ENCODE assay signal across 8 mouse cellular contexts in genomic region chr11:37235021-37235795, GRCm38 (mm10). TPM values are rescaled to one million over a fixed set of nuclear protein-coding genes. Genes with fewer than 3 reads are reported as not detected.
DNase-seq lines count a peak whose midpoint lies in the region; ATAC-seq and TF ChIP-seq lines count a peak whose summit lies in the region.

No protein-coding gene starts in this region.

- no peak for TF ChIP-seq CTCF in left cerebral cortex, adult 2 months (IDR thresholded peaks at IDR 0.05)

- H3K4me3 ChIP-seq in left cerebral cortex, adult 2 months = peak overlapping the region; percentile 53
- H3K4me3 ChIP-seq in embryonic facial prominence, embryonic 11.5 days (ENCODE audit: low read depth, low read length) = peak overlapping the region; percentile 67
- peak overlapping the region; percentile 69 for H3K4me3 ChIP-seq in hindbrain, embryonic 16.5 days (ENCODE audit: low read length)
- peak overlapping the region; percentile 63 for H3K4me3 ChIP-seq in neural tube, embryonic 12.5 days

- no peaks in the 10 kb centered on the region for H3K9me3 ChIP-seq in embryonic facial prominence, embryonic 11.5 days (replicated peaks; ENCODE audit: control insufficient read depth, low read length)
- no peaks in the 10 kb centered on the region for H3K9me3 ChIP-seq in hindbrain, embryonic 16.5 days (ENCODE audit: control insufficient read depth, low read length)
- no peaks in the 10 kb centered on the region for H3K9me3 ChIP-seq in neural tube, embryonic 12.5 days

- peak overlapping the region; percentile 87 for H3K4me2 ChIP-seq in embryonic facial prominence, embryonic 11.5 days (ENCODE audit: low read depth, low read length)
- H3K4me2 ChIP-seq in hindbrain, embryonic 16.5 days (ENCODE audit: low read length) = peak overlapping the region; percentile 75
- H3K4me2 ChIP-seq in neural tube, embryonic 12.5 days (replicated peaks) = peak overlapping the region; percentile 69

- 9% methylated on average over 18 of the region's 18 CpGs for WGBS in embryonic facial prominence, embryonic 11.5 days
- WGBS in hindbrain, embryonic 16.5 days = 3% methylated on average over 18 of the region's 18 CpGs
- 8% methylated on average over 18 of the region's 18 CpGs for WGBS in neural tube, embryonic 12.5 days

- DNase-seq in left cerebral cortex, adult 2 months (ENCODE audit: extremely low spot score in 1 of 2, low spot score in 2 of 2) = no peak
- DNase-seq in left cerebral cortex, adult 18-20 months (ENCODE audit: low spot score in 2 of 2) = no peak
- DNase-seq in embryonic facial prominence, embryonic 11.5 days (ENCODE audit: low spot score) = peak; percentile 22
- DNase-seq in gastrocnemius, postnatal 14 days = no peak
- no peak for DNase-seq in left cerebral cortex, adult 11 months (ENCODE audit: low spot score)
- DNase-seq in thymus, postnatal 10 days (ENCODE audit: low spot score in 2 of 2) = no peak

- H3K36me3 ChIP-seq in embryonic facial prominence, embryonic 11.5 days (replicated peaks; ENCODE audit: control insufficient read depth, insufficient read depth, low read depth, low read length) = no peaks in the 10 kb centered on the region
- no peaks in the 10 kb centered on the region for H3K36me3 ChIP-seq in hindbrain, embryonic 16.5 days (ENCODE audit: control insufficient read depth, insufficient read depth, low read length)
- H3K36me3 ChIP-seq in neural tube, embryonic 12.5 days = no peaks in the 10 kb centered on the region

- peak overlapping the region; percentile 93 for H3K27ac ChIP-seq in left cerebral cortex, adult 2 months
- H3K27ac ChIP-seq in embryonic facial prominence, embryonic 11.5 days (replicated peaks; ENCODE audit: low read depth, low read length) = no peak overlapping the region
- H3K27ac ChIP-seq in hindbrain, embryonic 16.5 days (ENCODE audit: low read depth, low read length) = peak overlapping the region; percentile 90
- H3K27ac ChIP-seq in neural tube, embryonic 12.5 days = no peak overlapping the region

- no peaks in the 10 kb centered on the region; the same call in 1 of the 2 replicates for H3K4me1 ChIP-seq in embryonic facial prominence, embryonic 11.5 days (ENCODE audit: control insufficient read depth, insufficient read depth, low read length)
- H3K4me1 ChIP-seq in hindbrain, embryonic 16.5 days (ENCODE audit: control insufficient read depth, insufficient read depth, low read depth, low read length) = peaks cover 9% of the 10 kb centered on the region
- no peaks in the 10 kb centered on the region for H3K4me1 ChIP-seq in neural tube, embryonic 12.5 days

- no peak for ATAC-seq in embryonic facial prominence, embryonic 11.5 days (replicated peaks; ENCODE audit: insufficient number of reproducible peaks, low FRiP score, low TSS enrichment, low read depth)
- ATAC-seq in hindbrain, embryonic 16.5 days = no peak
- ATAC-seq in neural tube, embryonic 12.5 days (ENCODE audit: low FRiP score, low read depth) = no peak

- H3K27me3 ChIP-seq in embryonic facial prominence, embryonic 11.5 days (ENCODE audit: control insufficient read depth, insufficient read depth, low read length) = peaks cover 3% of the 10 kb centered on the region; the same call in 1 of the 2 replicates
- H3K27me3 ChIP-seq in hindbrain, embryonic 16.5 days (replicated peaks; ENCODE audit: control insufficient read depth, insufficient read depth, low read length) = no peaks in the 10 kb centered on the region
- no peaks in the 10 kb centered on the region for H3K27me3 ChIP-seq in neural tube, embryonic 12.5 days (replicated peaks)

- H3K9ac ChIP-seq in embryonic facial prominence, embryonic 11.5 days (replicated peaks; ENCODE audit: low read length) = no peak overlapping the region; the same call in 1 of the 2 replicates
- peak overlapping the region; percentile 89 for H3K9ac ChIP-seq in hindbrain, embryonic 16.5 days (ENCODE audit: low read depth, low read length)
- peak overlapping the region; percentile 33; the same call in 1 of the 2 replicates for H3K9ac ChIP-seq in neural tube, embryonic 12.5 days

- intact Hi-C loops in left cerebral cortex, adult 2 months (cut with DNase I) = loop anchor here (5.0 kb wide), 3 partner anchors 197 to 248 kb away; no protein-coding TSS in a partner anchor
- intact Hi-C loops in gastrocnemius, postnatal 14 days (cut with DNase I; ENCODE audit: low total_unique reads) = no loop called here

RNA-seq across cellular contexts. Expression of gene Tenm2, which starts 0.6 kb away (rescaled TPM):
- total RNA-seq in left cerebral cortex, adult 2 months (2021) = 10 to 100 TPM; 98.0 to 98.5 TPM
- 10 to 100 TPM; 74.9 to 82.1 TPM for total RNA-seq in left cerebral cortex, adult 18-20 months (2021)
- 1.5 and 2.3 TPM in 2 replicates for polyA plus RNA-seq in embryonic facial prominence, embryonic 11.5 days (2014; fragmentation: Nextera tagmentation; extraction: Ambion mirVana)
- 33.2 and 35.6 TPM in 2 replicates for polyA plus RNA-seq in hindbrain, embryonic 16.5 days (2015; fragmentation: Nextera tagmentation; extraction: Ambion mirVana)
- 8.2 and 8.6 TPM in 2 replicates for polyA plus RNA-seq in neural tube, embryonic 12.5 days (2016; fragmentation: Nextera tagmentation; extraction: Ambion mirVana)
- total RNA-seq in gastrocnemius, postnatal 14 days (2021) = under 1 TPM; 0.62 to 0.76 TPM

Comparison
In these comparisons a context has a peak if more than half of its experiments do, and no peak if none do; other contexts are left out.
1. H3K27ac ChIP-seq: peak in left cerebral cortex, adult 2 months (single experiment) and hindbrain, embryonic 16.5 days (single experiment); none in embryonic facial prominence, embryonic 11.5 days (single experiment) and neural tube, embryonic 12.5 days (single experiment).
2. RNA of gene Tenm2, which starts 0.6 kb away (total RNA-seq): 98.0 to 98.5 TPM in left cerebral cortex, adult 2 months and 74.9 to 82.1 TPM in left cerebral cortex, adult 18-20 months; 0.62 to 0.76 TPM in gastrocnemius, postnatal 14 days; every median in the first group is over 10 times any median in the second.
3. Peak in every context shown above with its lines, with median percentiles within 50 percentile points of each other: H3K4me3 ChIP-seq and H3K4me2 ChIP-seq.